In genomic region chr16:17383594-17384326, GRCm38 (mm10) we compare ENCODE assay signal across 21 mouse cellular contexts.
"Had no signal": no experiment of that assay in that cellular context is flagged by ENCODE, and none has a peak within 500 bp of the region (broad histone marks: within the 10 kb centered on the region; RNA-seq: fewer than 3 reads in every experiment).

No protein-coding gene starts in this region.

- H3K27me3 ChIP-seq: intestine, embryonic 15.5 days; kidney, embryonic 15.5 days; limb, embryonic 13.5 days; lung, embryonic 15.5 days; midbrain, embryonic 12.5 days; midbrain, embryonic 15.5 days; neural tube, embryonic 12.5 days; neural tube, embryonic 15.5 days; stomach, embryonic 15.5 days had no signal

- H3K27ac ChIP-seq: intestine, embryonic 15.5 days; kidney, embryonic 15.5 days; limb, embryonic 10.5 days; limb, embryonic 13.5 days; lung, embryonic 15.5 days; midbrain, embryonic 12.5 days; midbrain, embryonic 15.5 days; neural tube, embryonic 12.5 days; neural tube, embryonic 15.5 days; stomach, embryonic 15.5 days had no signal

- H3K4me1 ChIP-seq: intestine, embryonic 15.5 days; kidney, embryonic 15.5 days; limb, embryonic 10.5 days; limb, embryonic 13.5 days; lung, embryonic 15.5 days; midbrain, embryonic 12.5 days; midbrain, embryonic 15.5 days; neural tube, embryonic 12.5 days; neural tube, embryonic 15.5 days; stomach, embryonic 15.5 days had no signal

- H3K36me3 ChIP-seq: stomach, embryonic 15.5 days had no signal

- H3K9ac ChIP-seq: intestine, embryonic 15.5 days; kidney, embryonic 15.5 days; limb, embryonic 13.5 days; lung, embryonic 15.5 days; midbrain, embryonic 12.5 days; midbrain, embryonic 15.5 days; neural tube, embryonic 12.5 days; neural tube, embryonic 15.5 days; stomach, embryonic 15.5 days had no signal

- H3K4me3 ChIP-seq: intestine, embryonic 15.5 days; kidney, embryonic 15.5 days; limb, embryonic 10.5 days; limb, embryonic 13.5 days; lung, embryonic 15.5 days; midbrain, embryonic 12.5 days; midbrain, embryonic 15.5 days; neural tube, embryonic 12.5 days; neural tube, embryonic 15.5 days; stomach, embryonic 15.5 days had no signal

- H3K9me3 ChIP-seq: intestine, embryonic 15.5 days; kidney, embryonic 15.5 days; limb, embryonic 10.5 days; limb, embryonic 13.5 days; lung, embryonic 15.5 days; midbrain, embryonic 12.5 days; midbrain, embryonic 15.5 days; neural tube, embryonic 12.5 days; neural tube, embryonic 15.5 days; stomach, embryonic 15.5 days had no signal

- H3K4me2 ChIP-seq: intestine, embryonic 15.5 days; kidney, embryonic 15.5 days; limb, embryonic 13.5 days; lung, embryonic 15.5 days; midbrain, embryonic 12.5 days; midbrain, embryonic 15.5 days; neural tube, embryonic 12.5 days; neural tube, embryonic 15.5 days; stomach, embryonic 15.5 days had no signal

- DNase-seq: kidney, adult 11 months; kidney, adult 8-10 months; kidney, postnatal 10 days; kidney, postnatal 4 days; lung, postnatal 10 days; lung, postnatal 4 days; retina, postnatal 1 day; right cerebral cortex, postnatal 25 days; spleen, adult 18-20 months; thymus, adult 18-20 months; thymus, postnatal 4 days had no signal

- ATAC-seq: intestine, embryonic 15.5 days; midbrain, embryonic 15.5 days had no signal
